Mouse (Mus musculus): Measurements from ENCODE around the gene Rab11b.
"Not testable (repeated sequence)": the region's sequence is repeated elsewhere in the genome, so short reads cannot be mapped to it uniquely, and the experiment has no call there.

DNA sequence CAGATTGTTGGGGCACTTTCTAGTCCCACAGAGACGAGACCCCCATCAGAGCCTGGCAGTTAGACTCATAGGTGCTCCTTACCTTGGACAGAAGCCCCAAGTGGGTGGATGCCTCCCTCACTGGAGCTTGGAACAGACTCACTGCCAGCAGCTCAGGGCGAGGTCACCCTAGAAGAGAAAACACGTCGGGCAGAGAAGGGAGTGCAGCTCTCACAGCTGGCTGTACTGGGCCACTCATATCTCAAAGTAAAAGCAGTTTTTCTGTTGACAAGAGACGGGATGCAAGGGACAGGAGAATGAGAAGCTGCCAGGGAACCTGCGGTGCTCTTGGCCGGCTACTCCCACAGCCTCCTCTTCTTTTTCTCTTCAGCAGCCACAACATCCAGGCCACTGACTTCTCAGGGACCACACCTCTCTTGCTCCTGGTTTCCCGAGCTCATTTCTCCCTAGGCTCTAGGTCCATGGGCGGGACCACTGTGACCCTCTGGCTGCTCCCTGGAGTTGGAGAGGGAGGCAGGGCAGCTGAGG, 27.7 kb downstream of the Rab11b start:
- TF ChIP-seq CTCF (IDR thresholded peaks at IDR 0.05; ENCODE audit: low read depth, low read length); GATA1 (IDR thresholded peaks at IDR 0.05; ENCODE audit: borderline replicate concordance, low read length); POLR2AphosphoS5 (IDR thresholded peaks at IDR 0.05; ENCODE audit: insufficient replicate concordance, low read depth, low read length): not testable (repeated sequence)
